Mouse (Mus musculus): ENCODE measurements around the gene Ptprm.

- TF ChIP-seq CTCF (IDR thresholded peaks at IDR 0.05; ENCODE audit: borderline replicate concordance, control insufficient read depth, extremely low read depth, insufficient read depth, low read length, poor library complexity) (no peak), POLR2A (IDR thresholded peaks at IDR 0.05; ENCODE audit: control insufficient read depth, extremely low read depth, insufficient read depth, low read length, poor library complexity) (no peak)
Measured at GRCm38 (mm10) chr17:66720992-66721351, 633.3 kb downstream of the Ptprm start.

Data from thymus, adult 2 months (tissue).